Mouse (Mus musculus): Measurements from ENCODE around the gene Pthlh. TPM values are rescaled to one million over a fixed set of nuclear protein-coding genes. Genes with fewer than 3 reads are reported as not detected.

Gene Pthlh
- total RNA-seq, 2 experiments from 2014 or later: not detected

- no peak for ATAC-seq (replicated peaks; ENCODE audit: low FRiP score, poor library complexity, severe bottlenecking)
These were observed 56.1 kb downstream of the Pthlh start for GRCm38 (mm10) chr6:147207821-147208330.

Other genes starting within 250 kb of the Pthlh start
- 0.63 TPM in 1 of 2 replicates, not detected in the other for gene Rep15, start 231.6 kb downstream of the Pthlh start, total RNA-seq (2015; ENCODE audit: low replicate concordance)
- gene Rep15, start 231.6 kb downstream of the Pthlh start, total RNA-seq (2017; ENCODE audit: low replicate concordance): 0.28 TPM in 1 of 2 replicates, not detected in the other
- 31.3 and 36.3 TPM in 2 replicates for gene Mrps35, start 221.4 kb downstream of the Pthlh start, total RNA-seq (2015; ENCODE audit: low replicate concordance)
- 13.2 and 23.9 TPM in 2 replicates for gene Mrps35, start 221.4 kb downstream of the Pthlh start, total RNA-seq (2017; ENCODE audit: low replicate concordance)
- gene Mansc4, start 177.2 kb downstream of the Pthlh start, total RNA-seq (2015; ENCODE audit: low replicate concordance): not detected in 2 replicates
- not detected in 2 replicates for gene Mansc4, start 177.2 kb downstream of the Pthlh start, total RNA-seq (2017; ENCODE audit: low replicate concordance)
- 1.5 and 2.9 TPM in 2 replicates for gene Klhl42, start 172.8 kb downstream of the Pthlh start, total RNA-seq (2015; ENCODE audit: low replicate concordance)
- 0.98 and 1.2 TPM in 2 replicates for gene Klhl42, start 172.8 kb downstream of the Pthlh start, total RNA-seq (2017; ENCODE audit: low replicate concordance)
- gene Ccdc91, start 211.6 kb upstream of the Pthlh start, total RNA-seq (2015; ENCODE audit: low replicate concordance): 1.3 TPM in 1 of 2 replicates, not detected in the other
- gene Ccdc91, start 211.6 kb upstream of the Pthlh start, total RNA-seq (2017; ENCODE audit: low replicate concordance): 2.5 and 5.2 TPM in 2 replicates